Mouse (Mus musculus): ENCODE results near the gene Fam234b. TPM values are rescaled to one million over a fixed set of nuclear protein-coding genes. Genes with fewer than 3 reads are reported as not detected.

Gene Fam234b
- polyA plus RNA-seq, 1 experiment from 2014 or later = 30.3 TPM

Other genes with a start within 250 kb of the Fam234b start
- 2.8 TPM in 2 replicates for gene Apold1, start 216.3 kb upstream of the Fam234b start, polyA plus RNA-seq (2015; fragmentation: Nextera tagmentation; extraction: Ambion mirVana)
- gene Ddx47, start 186.4 kb upstream of the Fam234b start, polyA plus RNA-seq (2015; fragmentation: Nextera tagmentation; extraction: Ambion mirVana) = 53.0 and 54.6 TPM in 2 replicates
- 0.09 and 0.17 TPM in 2 replicates for gene Gprc5a, start 132.3 kb upstream of the Fam234b start, polyA plus RNA-seq (2015; fragmentation: Nextera tagmentation; extraction: Ambion mirVana)
- 0.08 and 0.15 TPM in 2 replicates for gene Gprc5d, start 79.7 kb upstream of the Fam234b start, polyA plus RNA-seq (2015; fragmentation: Nextera tagmentation; extraction: Ambion mirVana)
- gene Hebp1, start within 50 bp of the Fam234b start, polyA plus RNA-seq (2015; fragmentation: Nextera tagmentation; extraction: Ambion mirVana) = 116 and 117 TPM in 2 replicates
- gene Gsg1, start 56.4 kb downstream of the Fam234b start, polyA plus RNA-seq (2015; fragmentation: Nextera tagmentation; extraction: Ambion mirVana) = 0.08 and 0.16 TPM in 2 replicates
- gene Pbp2, start 112.4 kb downstream of the Fam234b start, polyA plus RNA-seq (2015; fragmentation: Nextera tagmentation; extraction: Ambion mirVana) = not detected in 2 replicates
- gene Emp1, start 164.6 kb downstream of the Fam234b start, polyA plus RNA-seq (2015; fragmentation: Nextera tagmentation; extraction: Ambion mirVana) = 2.1 and 2.5 TPM in 2 replicates

Measured in liver, embryonic 15.5 days (tissue).